Comparison of ENCODE assay signal across 8 mouse cellular contexts in genomic region chr11:106612961-106613637, GRCm38 (mm10). TPM values are rescaled to one million over a fixed set of nuclear protein-coding genes. Genes with fewer than 3 reads are reported as not detected.
DNase-seq lines count a peak whose midpoint lies in the region; ATAC-seq and TF ChIP-seq lines count a peak whose summit lies in the region.

Gene Tex2, minus strand, starts transcription at chr11:106613423.

- TF ChIP-seq POLR2A in cortical plate, adult 2 months (IDR thresholded peaks at IDR 0.05; ENCODE audit: extremely low read depth, insufficient read depth, low read length) = no peak

- DNase-seq in gastrocnemius, postnatal 10 days = peak; percentile 97
- DNase-seq in induced T-regulatory cell, adult 2 months (ENCODE audit: low read depth) = peak; percentile 93
- peak; percentile 92 to 97 for DNase-seq in left cerebral cortex, adult 9 months (ENCODE audit: low spot score in 2 of 2)
- peak; percentile 98 for DNase-seq in right cerebral cortex, postnatal 14 days
- peak; percentile 96 to 98 for DNase-seq in urinary bladder, postnatal 4 days (ENCODE audit: low spot score in 2 of 2)

- H3K27ac ChIP-seq in cortical plate, adult 2 months (ENCODE audit: insufficient read depth, low read length) = peak within 1 kb of the TSS; percentile 77; the same call in 1 of the 2 replicates

- TF ChIP-seq CTCF in cortical plate, adult 2 months (IDR thresholded peaks at IDR 0.05; ENCODE audit: extremely low read depth, insufficient read depth, low read length) = no peak

- peak within 1 kb of the TSS; percentile 68 for H3K4me3 ChIP-seq in cortical plate, adult 2 months (ENCODE audit: insufficient read depth, low read length)

- H3K4me1 ChIP-seq in cortical plate, adult 2 months (ENCODE audit: control insufficient read depth, insufficient read depth, low read length) = peaks cover 1% of the 10 kb centered on the region; the same call in 1 of the 2 replicates

- peak; percentile 60 for ATAC-seq in activated CD4-positive, CD25-positive, alpha-beta regulatory T cell, adult 4 months
- ATAC-seq in megakaryocyte progenitor cell, adult 5-6 weeks (replicated peaks; ENCODE audit: poor library complexity) = peak; percentile 75

RNA-seq across cellular contexts. Expression of gene Tex2, which starts in this region (rescaled TPM):
- polyA plus RNA-seq in activated CD4-positive, CD25-positive, alpha-beta regulatory T cell, adult 4 months (2017; shearing (Covaris generic)) = 10 to 100 TPM; 25.6 to 32.9 TPM
- 57.3 and 58.2 TPM in 2 replicates for polyA plus RNA-seq in cortical plate, adult 2 months (2012; rRNA removed)
- total RNA-seq in gastrocnemius, postnatal 10 days (2021) = 10 to 100 TPM; 22.1 to 24.1 TPM
- total RNA-seq in megakaryocyte progenitor cell, adult 5-6 weeks (2015) = 48.2 and 52.8 TPM in 2 replicates
- 77.8 and 78.5 TPM in 2 replicates for total RNA-seq in megakaryocyte progenitor cell, adult 5-6 weeks (2017)

Comparison
In these comparisons a context has a peak if more than half of its experiments do, and no peak if none do; other contexts are left out.
1. Peak in every context shown above with its lines: DNase-seq, ATAC-seq, H3K4me3 ChIP-seq and H3K27ac ChIP-seq.